Mouse (Mus musculus): ENCODE data around the gene Itpr1.

Gene Itpr1

GRCm38 (mm10) chr6:108276880-108277507, 64.1 kb downstream of the Itpr1 start:
- CTCF ChIA-PET = no interaction called here

- CTCF ChIA-PET = no interaction called here
Measured at GRCm38 (mm10) chr6:108277622-108278396, 64.9 kb downstream of the Itpr1 start.

- CTCF ChIA-PET = interaction anchor here (1.1 kb wide), 1 partner anchor 12 kb away, joined by 4 read pairs; no protein-coding TSS in a partner anchor
Measured at GRCm38 (mm10) chr6:108278826-108279630, 66.1 kb downstream of the Itpr1 start.

- CTCF ChIA-PET = no interaction called here
Measured at GRCm38 (mm10) chr6:108282131-108282530, 69.2 kb downstream of the Itpr1 start.

GRCm38 (mm10) chr6:108282621-108283020, 69.7 kb downstream of the Itpr1 start:
- CTCF ChIA-PET = no interaction called here

GRCm38 (mm10) chr6:108284688-108285087, 71.8 kb downstream of the Itpr1 start:
- CTCF ChIA-PET = no interaction called here

GRCm38 (mm10) chr6:108288979-108289378, 76.1 kb downstream of the Itpr1 start:
- CTCF ChIA-PET = interaction anchor here (0.6 kb wide), 2 partner anchors 224 to 627 kb away, joined by 3 to 21 read pairs; no protein-coding TSS in a partner anchor

- CTCF ChIA-PET = interaction anchor here (0.9 kb wide), 1 partner anchor 11 kb away, joined by 4 read pairs; no protein-coding TSS in a partner anchor
Measured at GRCm38 (mm10) chr6:108290978-108291377, 78.1 kb downstream of the Itpr1 start.

GRCm38 (mm10) chr6:108291556-108291955, 78.7 kb downstream of the Itpr1 start:
- CTCF ChIA-PET = interaction anchor here (0.9 kb wide), 1 partner anchor 12 kb away, joined by 4 read pairs; no protein-coding TSS in a partner anchor

- CTCF ChIA-PET = no interaction called here
Measured at GRCm38 (mm10) chr6:108301856-108302255, 89.0 kb downstream of the Itpr1 start.

- CTCF ChIA-PET = no interaction called here
Measured at GRCm38 (mm10) chr6:108303619-108304567, 91.0 kb downstream of the Itpr1 start.

- CTCF ChIA-PET = no interaction called here
Measured at GRCm38 (mm10) chr6:108305171-108305779, 92.4 kb downstream of the Itpr1 start.

- CTCF ChIA-PET = no interaction called here
Measured at GRCm38 (mm10) chr6:108306240-108306639, 93.3 kb downstream of the Itpr1 start.

GRCm38 (mm10) chr6:108306910-108307584, 94.2 kb downstream of the Itpr1 start:
- CTCF ChIA-PET = interaction anchor here (0.5 to 0.6 kb wide), 2 partner anchors 97 to 325 kb away, joined by 3 read pairs; no protein-coding TSS in a partner anchor

GRCm38 (mm10) chr6:108307770-108308169, 94.9 kb downstream of the Itpr1 start:
- CTCF ChIA-PET = interaction anchor here (0.5 to 0.6 kb wide), 2 partner anchors 96 to 324 kb away, joined by 3 read pairs; no protein-coding TSS in a partner anchor

GRCm38 (mm10) chr6:108309391-108310182, 96.7 kb downstream of the Itpr1 start:
- CTCF ChIA-PET = no interaction called here

- CTCF ChIA-PET = no interaction called here
Measured at GRCm38 (mm10) chr6:108313056-108313455, 100.2 kb downstream of the Itpr1 start.

- CTCF ChIA-PET = no interaction called here
Measured at GRCm38 (mm10) chr6:108313997-108314396, 101.1 kb downstream of the Itpr1 start.

GRCm38 (mm10) chr6:108316268-108316824, 103.5 kb downstream of the Itpr1 start:
- CTCF ChIA-PET = no interaction called here

Measured in spleen, embryonic (tissue).